Mouse (Mus musculus) spleen, postnatal 10 days (tissue): ENCODE measurements around the gene Tmco1.

Experiments used
- DNase-seq, 2 experiments: peaks; one replicate each; pipeline ENCODE4 v3.0.0; 2021 to 2022; ENCODE audit warnings: low spot score in 2 of 2

Tmco1 gene

GRCm38 (mm10) chr1:167283441-167284257 is 24.5 kb upstream of the Tmco1 start:
- DNase-seq: peak; percentile 62 to 63

- peak; percentile 75 to 77 for DNase-seq
Observed at GRCm38 (mm10) chr1:167284258-167284836, 23.8 kb upstream of the Tmco1 start.

GRCm38 (mm10) chr1:167284837-167285319 is 23.3 kb upstream of the Tmco1 start:
- DNase-seq: peak; percentile 77 to 82

GRCm38 (mm10) chr1:167285320-167285355 is 23.0 kb upstream of the Tmco1 start, which contains the start of gene Uck2:
Uck2 (minus strand) TSS chr1:167285320.
- DNase-seq: no peak

- DNase-seq: no peak
Observed at GRCm38 (mm10) chr1:167285356-167285755, 22.8 kb upstream of the Tmco1 start.

- no peak for DNase-seq
Observed at GRCm38 (mm10) chr1:167287156-167287555, 21.0 kb upstream of the Tmco1 start.

- DNase-seq: peak in 1 of 2 experiments; percentile 61
Observed at GRCm38 (mm10) chr1:167288665-167289538, 19.3 kb upstream of the Tmco1 start.

- no peak for DNase-seq
Observed at GRCm38 (mm10) chr1:167289567-167290262, 18.5 kb upstream of the Tmco1 start.

- no peak for DNase-seq
Observed at GRCm38 (mm10) chr1:167290263-167290592, 17.9 kb upstream of the Tmco1 start.

- DNase-seq: no peak
Observed at GRCm38 (mm10) chr1:167291610-167292009, 16.6 kb upstream of the Tmco1 start.

- no peak for DNase-seq
Observed at GRCm38 (mm10) chr1:167292447-167292846, 15.7 kb upstream of the Tmco1 start.

GRCm38 (mm10) chr1:167295679-167296402 is 12.3 kb upstream of the Tmco1 start:
- no peak for DNase-seq

GRCm38 (mm10) chr1:167300122-167300521 is 8.1 kb upstream of the Tmco1 start:
- DNase-seq: no peak

GRCm38 (mm10) chr1:167305501-167306137 is 2.6 kb upstream of the Tmco1 start:
- DNase-seq: no peak

- DNase-seq: peak; percentile 38 to 80
Observed at GRCm38 (mm10) chr1:167306451-167307240, 1.5 kb upstream of the Tmco1 start.

GRCm38 (mm10) chr1:167307674-167308073 is 504 bp upstream of the Tmco1 start:
- no peak for DNase-seq

- DNase-seq: no peak
Observed at GRCm38 (mm10) chr1:167312367-167312766, 4.2 kb downstream of the Tmco1 start.

GRCm38 (mm10) chr1:167313220-167313619 is 5.0 kb downstream of the Tmco1 start:
- DNase-seq: no peak

GRCm38 (mm10) chr1:167321691-167322090 is 13.5 kb downstream of the Tmco1 start:
- no peak for DNase-seq

- DNase-seq: no peak
Observed at GRCm38 (mm10) chr1:167328776-167329175, 20.6 kb downstream of the Tmco1 start.
